Mouse (Mus musculus) liver, embryonic 13.5 days (tissue): ENCODE measurements at regions not wholly inside any gene's neighbourhood (a gene's known extent, or its start where the extent isn't known, plus 50 kb on each side); places are given as distances from the start of the nearest gene placed in this dataset.

Experiments
- ATAC-seq: fragments of 200-750 bp; cut with Nextera tagmentation; 2 replicates; pipeline ENCODE4 v1.8.0; 2017; ENCODE audit warnings: low read depth, mild to moderate bottlenecking, moderate number of reproducible peaks, moderate library complexity
- DNase-seq: peaks from one replicate; pipeline ENCODE4 v3.0.0; 2022
- H3K27ac ChIP-seq: fragments of 300-500 bp; sonication (generic); 2 replicates; pipeline ENCODE4 v1.5.1; 2015; ENCODE audit warnings: moderate library complexity, mild to moderate bottlenecking, inconsistent platforms
- H3K27me3 ChIP-seq: fragments of 300-500 bp; sonication (generic); 2 replicates; pipeline ENCODE4 v1.6.1; 2015; ENCODE audit warnings: mild to moderate bottlenecking, inconsistent platforms
- H3K36me3 ChIP-seq: fragments of 300-500 bp; sonication (generic); 2 replicates; pipeline ENCODE4 v1.6.1; 2015; ENCODE audit warnings: mild to moderate bottlenecking, inconsistent platforms
- H3K4me1 ChIP-seq: fragments of 300-500 bp; sonication (generic); replicated peaks from 2 replicates; pipeline ENCODE4 v1.6.1; 2015; ENCODE audit warnings: inconsistent platforms
- H3K4me2 ChIP-seq: fragments of 300-500 bp; sonication (generic); 2 replicates; pipeline ENCODE4 v1.6.1; 2015; ENCODE audit warnings: inconsistent platforms, mild to moderate bottlenecking, moderate library complexity
- H3K4me3 ChIP-seq: fragments of 300-500 bp; sonication (generic); replicated peaks from 2 replicates; pipeline ENCODE4 v1.5.1; 2015; ENCODE audit warnings: mild to moderate bottlenecking, inconsistent platforms
- H3K9ac ChIP-seq: fragments of 300-500 bp; sonication (generic); 2 replicates; pipeline ENCODE4 v1.6.1; 2015; ENCODE audit warnings: mild to moderate bottlenecking, inconsistent platforms
- H3K9me3 ChIP-seq: fragments of 300-500 bp; sonication (generic); replicated peaks from 2 replicates; pipeline ENCODE4 v1.6.1; 2016; ENCODE audit warnings: inconsistent platforms
- WGBS: fragments of 180-500 bp; shearing (Covaris S2); methylation state at CpG from one replicate; pipeline ENCODE4 v1.1.7; 2015; ENCODE audit not compliant: insufficient replicate concordance; 5-methylcytosine and 5-hydroxymethylcytosine counted together

- no peaks in the 10 kb centered on the region for H3K4me1 ChIP-seq
- no peak overlapping the region for H3K9ac ChIP-seq
- DNase-seq (no peak), ATAC-seq (no peak)
- no peaks in the 10 kb centered on the region for H3K36me3 ChIP-seq
- H3K27me3 ChIP-seq = peaks cover 10% of the 10 kb centered on the region; the same call in 1 of the 2 replicates
- H3K4me2 ChIP-seq = no peak overlapping the region
- no peak overlapping the region for H3K27ac ChIP-seq
- no peak overlapping the region for H3K4me3 ChIP-seq
- no peaks in the 10 kb centered on the region for H3K9me3 ChIP-seq
- WGBS = 49% methylated on average over 16 of the region's 16 CpGs
Observed at GRCm38 (mm10) chr4:45673081-45673819, 125.6 kb upstream of the Aldh1b1 start.

- no peak overlapping the region for H3K9ac ChIP-seq
- DNase-seq (no peak), ATAC-seq (no peak)
- H3K4me2 ChIP-seq = no peak overlapping the region
- H3K36me3 ChIP-seq = no peaks in the 10 kb centered on the region
- H3K9me3 ChIP-seq = no peaks in the 10 kb centered on the region
- no peaks in the 10 kb centered on the region for H3K4me1 ChIP-seq
- no peak overlapping the region for H3K4me3 ChIP-seq
- H3K27ac ChIP-seq = no peak overlapping the region
- H3K27me3 ChIP-seq = peaks cover 10% of the 10 kb centered on the region; the same call in 1 of the 2 replicates
- WGBS = 47% methylated on average over 16 of the region's 16 CpGs
Observed at GRCm38 (mm10) chr4:45672262-45673076, 126.4 kb upstream of the Aldh1b1 start.

GRCm38 (mm10) chr4:45664372-45664771 is 132.1 kb upstream of the Shb start:
- 74% methylated on average over 8 of the region's 8 CpGs for WGBS
- Histone ChIP-seq H3K4me1 (no peaks in the 10 kb centered on the region), H3K27me3 (no peaks in the 10 kb centered on the region), H3K9me3 (no peaks in the 10 kb centered on the region), H3K9ac (no peak overlapping the region), H3K36me3 (no peaks in the 10 kb centered on the region), H3K27ac (no peak overlapping the region), H3K4me2 (no peak overlapping the region), H3K4me3 (no peak overlapping the region)
- no peak for ATAC-seq
- no peak for DNase-seq

- peak; percentile 47; the same call in 1 of the 2 replicates for ATAC-seq
- H3K27ac ChIP-seq = no peak overlapping the region
- WGBS = 30% methylated on average over 5 of the region's 5 CpGs
Observed at GRCm38 (mm10) chr4:45657350-45657978, 125.2 kb upstream of the Shb start.

GRCm38 (mm10) chr4:45655780-45656179 is 123.5 kb upstream of the Shb start:
- ATAC-seq (no peak), DNase-seq (no peak)
- H3K4me3 ChIP-seq = no peak overlapping the region
- H3K9me3 ChIP-seq = no peaks in the 10 kb centered on the region
- WGBS = 39% methylated on average over 5 of the region's 5 CpGs
- no peaks in the 10 kb centered on the region; the same call in 1 of the 2 replicates for H3K27me3 ChIP-seq
- no peaks in the 10 kb centered on the region for H3K36me3 ChIP-seq
- H3K4me1 ChIP-seq = 0 out of 2 replicates have a peak, but pooled peaks cover 7% of the 10 kb centered on the region
- H3K9ac ChIP-seq = no peak overlapping the region
- no peak overlapping the region for H3K4me2 ChIP-seq
- H3K27ac ChIP-seq = no peak overlapping the region

More at GRCm38 (mm10) chr4:45657350-45657978, 125.2 kb upstream of the Shb start:
- no peak for DNase-seq
- no peaks in the 10 kb centered on the region for H3K36me3 ChIP-seq
- H3K4me2 ChIP-seq = no peak overlapping the region
- H3K9me3 ChIP-seq = no peaks in the 10 kb centered on the region
- H3K9ac ChIP-seq = no peak overlapping the region
- H3K27me3 ChIP-seq = no peaks in the 10 kb centered on the region; the same call in 1 of the 2 replicates
- H3K4me1 ChIP-seq = 0 out of 2 replicates have a peak, but pooled peaks cover 7% of the 10 kb centered on the region
- no peak overlapping the region for H3K4me3 ChIP-seq

GRCm38 (mm10) chr4:45654804-45655155 is 122.5 kb upstream of the Shb start:
- H3K4me1 ChIP-seq = 0 out of 2 replicates have a peak, but pooled peaks cover 7% of the 10 kb centered on the region
- no peak overlapping the region for H3K9ac ChIP-seq
- DNase-seq = no peak
- H3K9me3 ChIP-seq = no peaks in the 10 kb centered on the region
- no peak overlapping the region for H3K4me2 ChIP-seq
- no peaks in the 10 kb centered on the region; the same call in 1 of the 2 replicates for H3K27me3 ChIP-seq
- H3K4me3 ChIP-seq = no peak overlapping the region
- no peak overlapping the region for H3K27ac ChIP-seq
- no peaks in the 10 kb centered on the region for H3K36me3 ChIP-seq
- 21% methylated on average over 4 of the region's 4 CpGs for WGBS
- ATAC-seq = no peak

GRCm38 (mm10) chr4:45654019-45654803 is 121.9 kb upstream of the Shb start:
- Histone ChIP-seq H3K27me3 (no peaks in the 10 kb centered on the region; the same call in 1 of the 2 replicates), H3K9me3 (no peaks in the 10 kb centered on the region), H3K9ac (no peak overlapping the region), H3K27ac (no peak overlapping the region), H3K4me2 (no peak overlapping the region), H3K4me3 (no peak overlapping the region), H3K4me1 (0 out of 2 replicates have a peak, but pooled peaks cover 7% of the 10 kb centered on the region), H3K36me3 (no peaks in the 10 kb centered on the region)
- DNase-seq (no peak), ATAC-seq (no peak)
- 12% methylated on average over 14 of the region's 14 CpGs for WGBS

- Histone ChIP-seq H3K27ac (no peak overlapping the region), H3K4me3 (no peak overlapping the region), H3K4me1 (no peaks in the 10 kb centered on the region), H3K9me3 (no peaks in the 10 kb centered on the region), H3K27me3 (no peaks in the 10 kb centered on the region), H3K9ac (no peak overlapping the region), H3K36me3 (no peaks in the 10 kb centered on the region), H3K4me2 (no peak overlapping the region)
- 62% methylated on average over 9 of the region's 9 CpGs for WGBS
- no peak for ATAC-seq
- no peak for DNase-seq
Observed at GRCm38 (mm10) chr4:45648884-45649577, 116.8 kb upstream of the Shb start.

- no peak overlapping the region for H3K9ac ChIP-seq
- H3K27ac ChIP-seq = no peak overlapping the region
- H3K4me3 ChIP-seq = no peak overlapping the region
- H3K27me3 ChIP-seq = no peaks in the 10 kb centered on the region
- WGBS = 57% methylated on average over 3 of the region's 3 CpGs
- H3K36me3 ChIP-seq = no peaks in the 10 kb centered on the region
- H3K4me1 ChIP-seq = no peaks in the 10 kb centered on the region
- no peaks in the 10 kb centered on the region for H3K9me3 ChIP-seq
- DNase-seq (no peak), ATAC-seq (no peak)
- no peak overlapping the region for H3K4me2 ChIP-seq
Observed at GRCm38 (mm10) chr4:45647514-45647913, 115.2 kb upstream of the Shb start.

- WGBS = 73% methylated on average over 10 of the region's 10 CpGs
Observed at GRCm38 (mm10) chr4:45642604-45643003, 110.3 kb upstream of the Shb start.

More at GRCm38 (mm10) chr4:45642604-45643003, 110.3 kb upstream of the Shb start:
- H3K36me3 ChIP-seq = no peaks in the 10 kb centered on the region
- no peak overlapping the region for H3K27ac ChIP-seq
- H3K9ac ChIP-seq = no peak overlapping the region
- DNase-seq = no peak
- no peak for ATAC-seq
- H3K27me3 ChIP-seq = no peaks in the 10 kb centered on the region
- H3K4me2 ChIP-seq = no peak overlapping the region
- H3K9me3 ChIP-seq = no peaks in the 10 kb centered on the region
- H3K4me1 ChIP-seq = no peaks in the 10 kb centered on the region
- H3K4me3 ChIP-seq = no peak overlapping the region
